Mouse (Mus musculus): ENCODE measurements around the gene Sec16a. TPM values are rescaled to one million over a fixed set of nuclear protein-coding genes. Genes with fewer than 3 reads are reported as not detected.

The Sec16a gene
- total RNA-seq, 2 experiments from 2014 or later = 50.6 to 50.9 TPM

DNA sequence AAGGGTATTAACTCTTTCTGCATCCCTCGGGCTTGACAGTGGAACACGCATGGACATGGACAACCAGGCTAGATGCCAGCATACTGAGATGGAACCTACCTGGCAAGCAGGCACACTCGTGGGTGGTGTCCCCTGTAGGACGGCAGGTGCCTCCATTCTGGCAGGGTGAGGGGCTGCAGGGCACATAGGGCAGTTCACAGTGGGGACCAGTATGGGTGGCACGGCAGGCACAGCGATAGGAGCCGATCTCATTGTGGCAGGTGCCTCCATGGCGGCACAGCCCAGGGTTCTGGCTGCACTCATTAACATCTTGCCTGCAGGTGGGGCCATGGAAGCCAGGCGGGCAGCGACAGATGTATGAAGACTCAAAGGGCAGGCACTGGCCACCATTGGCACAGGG is 39.2 kb upstream of the Sec16a start:
- intact Hi-C loops (cut with DNase I) = no loop called here
- TF ChIP-seq CTCF (IDR thresholded peaks at IDR 0.05) = no peak
- no peak for DNase-seq (ENCODE audit: extremely low spot score in 1 of 2, low spot score in 2 of 2)
- Histone ChIP-seq H3K27ac (peak overlapping the region; percentile 32; the same call in 1 of the 2 replicates), H3K4me3 (no peak overlapping the region)

DNA sequence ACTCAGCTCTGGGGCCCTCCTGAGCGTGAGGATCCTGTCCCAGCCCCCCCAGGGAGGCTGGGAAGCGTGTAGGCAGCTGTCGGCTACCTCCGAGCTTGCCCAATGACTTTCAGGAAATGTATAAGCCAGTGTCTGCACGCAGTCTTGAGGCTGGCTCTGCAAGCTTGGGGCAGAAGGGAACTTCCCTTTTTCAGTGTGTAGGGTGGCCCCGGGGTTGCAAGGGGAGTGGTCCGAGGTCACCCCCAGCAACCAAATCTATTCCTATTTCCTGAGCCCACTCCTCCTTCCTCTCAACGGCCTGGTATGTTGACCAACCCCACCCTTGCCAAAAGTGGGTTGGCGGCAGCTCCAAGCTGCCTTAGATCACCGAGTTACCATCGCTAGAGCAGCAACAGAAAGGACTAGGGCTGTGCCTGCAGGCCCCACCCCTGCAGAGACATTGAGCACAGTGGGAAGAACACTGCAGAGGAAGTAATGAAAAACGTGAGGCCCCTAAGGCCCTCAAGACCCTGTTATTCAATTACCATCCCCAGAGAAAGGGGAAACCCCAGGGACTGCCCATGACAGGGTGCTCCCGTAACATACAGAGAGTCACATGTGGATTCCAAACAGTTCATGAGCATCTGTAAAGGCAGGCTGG is 38.3 kb upstream of the Sec16a start:
- Histone ChIP-seq H3K4me3 (no peak overlapping the region), H3K27ac (peak overlapping the region; percentile 10; the same call in 1 of the 2 replicates)
- intact Hi-C loops (cut with DNase I) = no loop called here
- no peak for TF ChIP-seq CTCF (IDR thresholded peaks at IDR 0.05)
- DNase-seq (ENCODE audit: extremely low spot score in 1 of 2, low spot score in 2 of 2) = no peak

- intact Hi-C loops (cut with DNase I) = no loop called here
- peak overlapping the region; percentile 10; the same call in 1 of the 2 replicates for H3K27ac ChIP-seq
- no peak overlapping the region for H3K4me3 ChIP-seq
- DNase-seq (ENCODE audit: extremely low spot score in 1 of 2, low spot score in 2 of 2) = no peak
- no peak for TF ChIP-seq CTCF (IDR thresholded peaks at IDR 0.05)
Observed at GRCm38 (mm10) chr2:26482824-26483223, 37.8 kb upstream of the Sec16a start.

- no peak for TF ChIP-seq CTCF (IDR thresholded peaks at IDR 0.05)
- no peak for DNase-seq (ENCODE audit: extremely low spot score in 1 of 2, low spot score in 2 of 2)
- intact Hi-C loops (cut with DNase I) = no loop called here
- Histone ChIP-seq H3K4me3 (no peak overlapping the region), H3K27ac (no peak overlapping the region)
Observed at GRCm38 (mm10) chr2:26481724-26482495, 36.9 kb upstream of the Sec16a start.

DNA sequence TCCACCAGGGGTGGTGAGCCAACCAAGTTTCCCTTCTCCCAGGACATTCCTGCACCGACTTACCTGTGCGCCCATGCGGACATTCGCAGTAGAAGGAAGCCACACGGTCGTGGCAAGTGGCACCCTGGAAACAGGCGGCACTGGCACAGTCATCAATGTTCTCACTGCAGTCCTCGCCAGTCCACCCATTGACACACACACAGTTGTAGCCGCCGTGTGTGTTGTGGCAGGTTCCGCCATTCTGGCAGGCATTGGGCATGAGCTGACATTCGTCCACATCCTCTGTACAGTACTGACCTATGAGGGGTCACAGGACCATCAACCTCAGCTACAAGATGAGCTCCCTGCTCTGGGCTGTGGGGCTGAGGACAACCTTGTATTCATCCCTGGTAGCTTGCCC is 35.9 kb upstream of the Sec16a start:
- H3K4me3 ChIP-seq = no peak overlapping the region
- no peak for DNase-seq (ENCODE audit: extremely low spot score in 1 of 2, low spot score in 2 of 2)
- intact Hi-C loops (cut with DNase I) = no loop called here
- TF ChIP-seq CTCF (IDR thresholded peaks at IDR 0.05) = no peak
- no peak overlapping the region for H3K27ac ChIP-seq

DNA sequence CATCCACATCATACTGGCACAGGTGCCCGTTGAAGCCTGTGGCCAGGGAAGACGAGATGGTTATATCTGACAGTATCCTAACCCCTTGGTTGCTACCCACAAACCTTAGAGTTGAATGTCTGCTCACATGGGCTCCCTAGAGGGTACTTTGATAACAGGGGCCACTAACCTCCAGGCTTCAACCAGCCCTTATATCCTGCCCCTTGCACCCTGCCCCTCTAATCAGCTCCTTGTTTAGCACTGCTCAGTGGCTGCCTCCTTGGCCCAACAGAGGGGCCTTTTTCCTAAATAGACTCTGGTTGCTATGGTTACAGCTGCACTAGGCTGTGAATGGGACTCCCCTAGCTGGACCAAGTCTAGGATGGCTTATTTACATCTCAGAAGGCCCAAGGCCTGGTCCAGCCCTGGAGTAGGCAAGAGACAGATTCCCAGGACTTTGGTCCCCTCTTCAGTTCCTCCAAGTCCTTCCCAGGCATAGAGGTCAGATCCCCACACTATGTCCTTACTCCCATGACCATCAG is 33.7 kb upstream of the Sec16a start:
- no peak for DNase-seq (ENCODE audit: extremely low spot score in 1 of 2, low spot score in 2 of 2)
- intact Hi-C loops (cut with DNase I) = no loop called here
- TF ChIP-seq CTCF (IDR thresholded peaks at IDR 0.05) = no peak
- no peak overlapping the region for H3K27ac ChIP-seq
- H3K4me3 ChIP-seq = no peak overlapping the region

DNA sequence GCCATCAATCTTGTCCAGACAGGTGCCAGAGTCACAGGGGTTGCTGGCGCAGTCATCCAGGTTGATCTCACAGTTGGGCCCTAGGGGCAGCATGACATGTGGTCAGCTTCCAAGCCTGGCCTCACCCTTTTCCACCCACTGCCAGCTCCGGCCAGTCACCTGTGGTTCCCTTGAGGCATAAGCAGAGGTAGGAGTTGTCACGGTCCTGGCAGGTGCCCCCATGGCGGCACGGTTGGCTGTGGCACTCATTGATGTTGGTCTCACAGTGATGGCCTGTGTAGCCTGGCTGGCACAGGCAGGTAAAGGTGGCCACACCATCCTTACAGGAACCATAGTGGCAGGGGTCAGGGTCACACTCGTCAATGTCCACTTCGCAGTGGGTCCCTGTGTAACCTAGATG is 32.9 kb upstream of the Sec16a start:
- DNase-seq (ENCODE audit: extremely low spot score in 1 of 2, low spot score in 2 of 2) = no peak
- Histone ChIP-seq H3K4me3 (no peak overlapping the region), H3K27ac (no peak overlapping the region)
- intact Hi-C loops (cut with DNase I) = no loop called here
- no peak for TF ChIP-seq CTCF (IDR thresholded peaks at IDR 0.05)

- DNase-seq (ENCODE audit: extremely low spot score in 1 of 2, low spot score in 2 of 2) = no peak
- no peak for TF ChIP-seq CTCF (IDR thresholded peaks at IDR 0.05)
- Histone ChIP-seq H3K27ac (peak overlapping the region; percentile 67), H3K4me3 (no peak overlapping the region)
- intact Hi-C loops (cut with DNase I) = no loop called here
Observed at GRCm38 (mm10) chr2:26475505-26476430, 30.8 kb upstream of the Sec16a start.

DNA sequence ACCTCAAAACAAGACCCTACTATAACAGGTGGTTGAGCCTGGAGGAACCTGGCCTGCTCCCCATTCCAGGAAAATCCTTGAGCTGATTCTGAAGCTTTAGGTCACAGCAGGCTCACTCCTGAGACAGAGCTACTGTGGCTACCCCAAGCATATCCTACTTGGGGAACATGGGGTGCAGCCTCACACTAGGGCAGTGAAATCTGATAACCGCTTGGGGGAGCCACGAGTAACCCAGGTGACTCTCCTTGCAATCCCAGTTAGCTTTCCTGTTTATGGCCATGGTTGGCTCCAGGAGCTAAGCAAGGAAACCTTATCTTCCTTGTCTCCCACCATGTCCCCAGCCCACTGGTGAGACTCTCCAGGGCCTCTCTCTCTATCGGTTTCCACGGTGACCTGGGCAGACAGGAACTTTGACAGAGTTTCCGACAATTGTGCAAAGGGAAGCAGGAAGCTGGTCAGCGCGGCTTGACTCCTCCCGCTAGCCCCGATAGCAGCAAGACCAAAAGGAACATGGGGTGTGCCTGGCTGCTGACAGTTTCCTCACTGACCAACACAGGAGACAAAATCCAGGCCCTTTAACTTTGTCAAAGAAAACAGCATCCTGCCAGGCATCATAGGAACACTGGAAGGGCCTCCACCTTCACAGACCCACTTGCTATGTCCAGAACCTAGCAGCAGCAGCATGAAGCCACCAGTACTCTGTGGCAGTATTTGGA is 29.9 kb upstream of the Sec16a start:
- intact Hi-C loops (cut with DNase I) = loop anchor here (5.0 kb wide), 1 partner anchor 82 kb away; no protein-coding TSS in a partner anchor
- Histone ChIP-seq H3K27ac (peak overlapping the region; percentile 67), H3K4me3 (no peak overlapping the region)
- DNase-seq (ENCODE audit: extremely low spot score in 1 of 2, low spot score in 2 of 2) = no peak
- TF ChIP-seq CTCF (IDR thresholded peaks at IDR 0.05) = peak; percentile 42

- intact Hi-C loops (cut with DNase I) = loop anchor here (5.0 kb wide), 1 partner anchor 85 kb away; no protein-coding TSS in a partner anchor
- Histone ChIP-seq H3K27ac (no peak overlapping the region), H3K4me3 (no peak overlapping the region)
- no peak for DNase-seq (ENCODE audit: extremely low spot score in 1 of 2, low spot score in 2 of 2)
- TF ChIP-seq CTCF (IDR thresholded peaks at IDR 0.05) = no peak
Observed at GRCm38 (mm10) chr2:26472312-26473090, 27.5 kb upstream of the Sec16a start.

Data from left cerebral cortex, adult 2 months (tissue).